Mouse (Mus musculus) hindbrain, embryonic 16.5 days (tissue): Measurements from ENCODE around the gene Ccdc191. TPM values are rescaled to one million over a fixed set of nuclear protein-coding genes. Genes with fewer than 3 reads are reported as not detected.

ENCODE experiments used
- ATAC-seq: fragments of 200-750 bp; cut with Nextera tagmentation; 2 replicates; pipeline ENCODE4 v1.8.0; 2017; ENCODE audit warnings: moderate TSS enrichment, moderate library complexity
- H3K27ac ChIP-seq: fragments of 300-500 bp; sonication (generic); 2 replicates; pipeline ENCODE4 v1.5.1; 2014; ENCODE audit warnings: low read depth, mild to moderate bottlenecking, control low read depth, low read length, moderate library complexity
- H3K27me3 ChIP-seq: fragments of 300-500 bp; sonication (generic); replicated peaks from 2 replicates; pipeline ENCODE4 v1.6.1; 2014; ENCODE audit warnings: low read length; ENCODE audit not compliant: control insufficient read depth, insufficient read depth
- H3K36me3 ChIP-seq: fragments of 300-500 bp; sonication (generic); 2 replicates; pipeline ENCODE4 v1.6.1; 2014; ENCODE audit warnings: mild to moderate bottlenecking, low read length, moderate library complexity, mixed read lengths; ENCODE audit not compliant: control insufficient read depth, insufficient read depth
- H3K4me1 ChIP-seq: fragments of 300-500 bp; sonication (generic); 2 replicates; pipeline ENCODE4 v1.6.1; 2014; ENCODE audit warnings: low read depth, low read length; ENCODE audit not compliant: control insufficient read depth, insufficient read depth
- H3K4me2 ChIP-seq: fragments of 300-500 bp; sonication (generic); 2 replicates; pipeline ENCODE4 v1.6.1; 2014; ENCODE audit warnings: mild to moderate bottlenecking, low read length, control low read depth, moderate library complexity
- H3K4me3 ChIP-seq: fragments of 300-500 bp; sonication (generic); 2 replicates; pipeline ENCODE4 v1.5.1; 2014; ENCODE audit warnings: mild to moderate bottlenecking, low read length, control low read depth, moderate library complexity
- H3K9ac ChIP-seq: fragments of 300-500 bp; sonication (generic); 2 replicates; pipeline ENCODE4 v1.6.1; 2014; ENCODE audit warnings: low read depth, mild to moderate bottlenecking, control low read depth, low read length, moderate library complexity
- H3K9me3 ChIP-seq: fragments of 300-500 bp; sonication (generic); 2 replicates; pipeline ENCODE4 v1.6.1; 2014; ENCODE audit warnings: mild to moderate bottlenecking, low read length, moderate library complexity; ENCODE audit not compliant: control insufficient read depth
- WGBS: fragments of 180-500 bp; shearing (Covaris S2); extraction: QIAGEN DNeasy Blood & Tissue Kit; methylation state at CpG from one replicate; pipeline ENCODE4 v1.1.7; 2014; 5-methylcytosine and 5-hydroxymethylcytosine counted together
- polyA plus RNA-seq: library from polyadenylated mRNA; unstranded; fragments of >200 nt; fragmentation: Nextera tagmentation; extraction: Ambion mirVana; gene quantifications from 2 replicates; pipeline ENCODE4 v1.2.1, GENCODE M21; 2015

The Ccdc191 gene
- polyA plus RNA-seq, 1 experiment from 2014 or later = 8.9 TPM

- Histone ChIP-seq H3K9me3 (no peaks in the 10 kb centered on the region), H3K36me3 (peaks cover 5% of the 10 kb centered on the region; the same call in 1 of the 2 replicates), H3K27me3 (no peaks in the 10 kb centered on the region), H3K9ac (no peak overlapping the region), H3K4me1 (no peaks in the 10 kb centered on the region), H3K4me2 (no peak overlapping the region), H3K4me3 (no peak overlapping the region), H3K27ac (no peak overlapping the region)
- ATAC-seq = no peak
- 94% methylated on average over 2 of the region's 2 CpGs for WGBS
Observed at GRCm38 (mm10) chr16:43882329-43882728, 7.3 kb upstream of the Ccdc191 start.

GRCm38 (mm10) chr16:43890005-43890336, 371 bp downstream of the Ccdc191 start:
- Histone ChIP-seq H3K9me3 (no peaks in the 10 kb centered on the region), H3K4me2 (peak overlapping the region; percentile 71), H3K36me3 (no peaks in the 10 kb centered on the region), H3K9ac (peak overlapping the region; percentile 86), H3K4me3 (peak overlapping the region; percentile 69), H3K27ac (peak overlapping the region; percentile 79), H3K27me3 (no peaks in the 10 kb centered on the region), H3K4me1 (peaks cover 16% of the 10 kb centered on the region)
- 0% methylated on average over 9 of the region's 9 CpGs for WGBS
- peak; percentile 96 for ATAC-seq

GRCm38 (mm10) chr16:43890747-43891336, 1.2 kb downstream of the Ccdc191 start:
- Histone ChIP-seq H3K9me3 (no peaks in the 10 kb centered on the region), H3K4me3 (no peak overlapping the region), H3K9ac (no peak overlapping the region), H3K4me1 (peaks cover 16% of the 10 kb centered on the region), H3K27me3 (no peaks in the 10 kb centered on the region), H3K4me2 (peak overlapping the region; percentile 71), H3K36me3 (no peaks in the 10 kb centered on the region), H3K27ac (no peak overlapping the region)
- WGBS = 86% methylated on average over 4 of the region's 4 CpGs
- no peak for ATAC-seq

- no peaks in the 10 kb centered on the region for H3K27me3 ChIP-seq
- no peak overlapping the region for H3K4me2 ChIP-seq
- WGBS = 96% methylated on average over 8 of the region's 8 CpGs
- no peaks in the 10 kb centered on the region for H3K36me3 ChIP-seq
- no peak overlapping the region for H3K27ac ChIP-seq
- no peak overlapping the region for H3K4me3 ChIP-seq
- peaks cover 3% of the 10 kb centered on the region; the same call in 1 of the 2 replicates for H3K4me1 ChIP-seq
- no peaks in the 10 kb centered on the region for H3K9me3 ChIP-seq
- ATAC-seq = no peak
- H3K9ac ChIP-seq = no peak overlapping the region
Observed at GRCm38 (mm10) chr16:43894501-43894900, 4.9 kb downstream of the Ccdc191 start.

- no peak overlapping the region for H3K4me2 ChIP-seq
- H3K9ac ChIP-seq = no peak overlapping the region
- no peak overlapping the region for H3K4me3 ChIP-seq
- ATAC-seq = no peak
- WGBS = 94% methylated on average over 4 of the region's 4 CpGs
- H3K4me1 ChIP-seq = no peaks in the 10 kb centered on the region
- H3K27ac ChIP-seq = no peak overlapping the region
- no peaks in the 10 kb centered on the region for H3K9me3 ChIP-seq
- no peaks in the 10 kb centered on the region for H3K27me3 ChIP-seq
- no peaks in the 10 kb centered on the region for H3K36me3 ChIP-seq
Observed at GRCm38 (mm10) chr16:43900138-43900537, 10.5 kb downstream of the Ccdc191 start.

GRCm38 (mm10) chr16:43900571-43900970, 11.0 kb downstream of the Ccdc191 start:
- no peaks in the 10 kb centered on the region for H3K4me1 ChIP-seq
- H3K4me3 ChIP-seq = no peak overlapping the region
- no peak overlapping the region for H3K9ac ChIP-seq
- H3K36me3 ChIP-seq = no peaks in the 10 kb centered on the region
- no peaks in the 10 kb centered on the region for H3K9me3 ChIP-seq
- no peak overlapping the region for H3K27ac ChIP-seq
- H3K4me2 ChIP-seq = no peak overlapping the region
- no peaks in the 10 kb centered on the region for H3K27me3 ChIP-seq
- ATAC-seq = no peak

- H3K27ac ChIP-seq = no peak overlapping the region
- no peaks in the 10 kb centered on the region for H3K27me3 ChIP-seq
- no peak for ATAC-seq
- H3K4me3 ChIP-seq = no peak overlapping the region
- H3K4me2 ChIP-seq = no peak overlapping the region
- H3K9ac ChIP-seq = no peak overlapping the region
- WGBS = 85% methylated on average over 2 of the region's 2 CpGs
- H3K9me3 ChIP-seq = no peaks in the 10 kb centered on the region
- no peaks in the 10 kb centered on the region for H3K36me3 ChIP-seq
- no peaks in the 10 kb centered on the region for H3K4me1 ChIP-seq
Observed at GRCm38 (mm10) chr16:43908881-43909280, 19.3 kb downstream of the Ccdc191 start.

GRCm38 (mm10) chr16:43918867-43919266, 29.3 kb downstream of the Ccdc191 start:
- H3K9me3 ChIP-seq = no peaks in the 10 kb centered on the region
- no peak for ATAC-seq
- no peaks in the 10 kb centered on the region for H3K36me3 ChIP-seq
- no peak overlapping the region for H3K9ac ChIP-seq
- no peaks in the 10 kb centered on the region for H3K27me3 ChIP-seq
- no peak overlapping the region for H3K4me2 ChIP-seq
- H3K4me3 ChIP-seq = no peak overlapping the region
- no peaks in the 10 kb centered on the region for H3K4me1 ChIP-seq
- WGBS = 92% methylated on average over 3 of the region's 3 CpGs
- no peak overlapping the region for H3K27ac ChIP-seq

GRCm38 (mm10) chr16:43922024-43922423, 32.4 kb downstream of the Ccdc191 start:
- H3K27me3 ChIP-seq = no peaks in the 10 kb centered on the region
- WGBS = 59% methylated on average over 2 of the region's 2 CpGs
- H3K27ac ChIP-seq = no peak overlapping the region

GRCm38 (mm10) chr16:43922630-43923029, 33.0 kb downstream of the Ccdc191 start:
- Histone ChIP-seq H3K9ac (no peak overlapping the region), H3K27ac (no peak overlapping the region)

More at GRCm38 (mm10) chr16:43922024-43922423, 32.4 kb downstream of the Ccdc191 start:
- Histone ChIP-seq H3K36me3 (no peaks in the 10 kb centered on the region), H3K4me1 (no peaks in the 10 kb centered on the region), H3K4me3 (no peak overlapping the region), H3K4me2 (no peak overlapping the region), H3K9ac (no peak overlapping the region), H3K9me3 (no peaks in the 10 kb centered on the region)
- ATAC-seq = no peak

More at GRCm38 (mm10) chr16:43922630-43923029, 33.0 kb downstream of the Ccdc191 start:
- H3K4me1 ChIP-seq = no peaks in the 10 kb centered on the region
- H3K9me3 ChIP-seq = no peaks in the 10 kb centered on the region
- H3K36me3 ChIP-seq = no peaks in the 10 kb centered on the region
- H3K27me3 ChIP-seq = no peaks in the 10 kb centered on the region
- H3K4me2 ChIP-seq = no peak overlapping the region
- no peak for ATAC-seq
- H3K4me3 ChIP-seq = no peak overlapping the region
- 73% methylated on average over 3 of the region's 3 CpGs for WGBS
